Mouse (Mus musculus) liver, embryonic 14.5 days (tissue): ENCODE data around the gene Mob1a. TPM values are rescaled to one million over a fixed set of nuclear protein-coding genes. Genes with fewer than 3 reads are reported as not detected.
A peak's percentile ranks its signal among the peaks of the same experiment; 100 is the strongest.

Experiments used
- ATAC-seq: fragments of 200-750 bp; cut with Nextera tagmentation; 2 replicates; pipeline ENCODE4 v1.8.0; 2017; ENCODE audit warnings: moderate number of reproducible peaks, mild to moderate bottlenecking, moderate library complexity; ENCODE audit not compliant: insufficient read depth
- DNase-seq, 3 experiments: peaks; one replicate each; pipeline ENCODE4 v3.0.0-alpha.2; 2012 to 2013; ENCODE audit warnings: low read depth in 3 of 3, low spot score in 3 of 3
- H3K27ac ChIP-seq: fragments of 300-500 bp; sonication (generic); 2 replicates; pipeline ENCODE4 v1.5.1; 2014; ENCODE audit warnings: moderate library complexity, mild to moderate bottlenecking, control low read depth, inconsistent platforms
- H3K27me3 ChIP-seq: fragments of 300-500 bp; sonication (generic); 2 replicates; pipeline ENCODE4 v1.6.1; 2014; ENCODE audit warnings: mild to moderate bottlenecking, low read length, moderate library complexity; ENCODE audit not compliant: control insufficient read depth, insufficient read depth
- H3K36me3 ChIP-seq: fragments of 300-500 bp; sonication (generic); replicated peaks from 2 replicates; pipeline ENCODE4 v1.6.1; 2014; ENCODE audit warnings: low read depth; ENCODE audit not compliant: control insufficient read depth, insufficient read depth
- H3K4me1 ChIP-seq, 2 experiments: fragments of 200-500 bp in 1 of 2; fragments of 300-500 bp in 1 of 2; sonication (generic) in 1 of 2; replicated peaks; 2 replicates each; pipeline ENCODE4 v1.6.1; 2012 to 2014; ENCODE audit warnings: antibody characterized with exemption in 1 of 2, inconsistent platforms in 1 of 2, low read length in 1 of 2; ENCODE audit not compliant: control insufficient read depth in 2 of 2, insufficient read depth in 2 of 2
- H3K4me2 ChIP-seq: fragments of 300-500 bp; sonication (generic); 2 replicates; pipeline ENCODE4 v1.6.1; 2014; ENCODE audit warnings: low read depth, mild to moderate bottlenecking, control low read depth, moderate library complexity
- H3K4me3 ChIP-seq, 2 experiments: fragments of 200-500 bp in 1 of 2; fragments of 300-500 bp in 1 of 2; sonication (generic) in 1 of 2; 2 replicates each; pipeline ENCODE4 v1.5.1; 2012 to 2014; ENCODE audit warnings: low read depth in 2 of 2, low read length in 2 of 2, mild to moderate bottlenecking in 2 of 2, control low read depth in 1 of 2, inconsistent platforms in 1 of 2, moderate library complexity in 1 of 2; ENCODE audit not compliant: insufficient read depth in 1 of 2
- H3K9ac ChIP-seq: fragments of 300-500 bp; sonication (generic); replicated peaks from 2 replicates; pipeline ENCODE4 v1.6.1; 2014; ENCODE audit warnings: mild to moderate bottlenecking, control low read depth, moderate library complexity
- H3K9me3 ChIP-seq: fragments of 300-500 bp; sonication (generic); 2 replicates; pipeline ENCODE4 v1.6.1; 2016; ENCODE audit warnings: low read length, mixed read lengths; ENCODE audit not compliant: control insufficient read depth
- CTCF ChIP-seq: IDR thresholded peaks from 2 replicates; pipeline ENCODE4 v1.5.1; 2016; ENCODE audit warnings: antibody characterized with exemption, low read depth, control low read depth
- EP300 ChIP-seq: IDR thresholded peaks from 2 replicates; pipeline ENCODE4 v1.6.1; 2016; ENCODE audit warnings: antibody characterized with exemption, low read depth
- WGBS: fragments of 180-500 bp; shearing (Covaris S2); extraction: QIAGEN DNeasy Blood & Tissue Kit; methylation state at CpG from one replicate; pipeline ENCODE4 v1.1.7; 2014; ENCODE audit not compliant: insufficient replicate concordance; 5-methylcytosine and 5-hydroxymethylcytosine counted together
- polyA plus RNA-seq, 2 experiments: library from polyadenylated mRNA; depleted of rRNA in 1 of 2; stranded (reverse) in 1 of 2; unstranded in 1 of 2; fragments of >200 nt; fragmentation: Nextera tagmentation in 1 of 2; extraction: Ambion mirVana in 1 of 2; gene quantifications; 2 replicates each; pipeline versions ENCODE4 v1.2.1 to v1.2.3; 2012 to 2014

Gene Mob1a
- polyA plus RNA-seq, 2 experiments, result 25.2 to 39.4 TPM

DNA sequence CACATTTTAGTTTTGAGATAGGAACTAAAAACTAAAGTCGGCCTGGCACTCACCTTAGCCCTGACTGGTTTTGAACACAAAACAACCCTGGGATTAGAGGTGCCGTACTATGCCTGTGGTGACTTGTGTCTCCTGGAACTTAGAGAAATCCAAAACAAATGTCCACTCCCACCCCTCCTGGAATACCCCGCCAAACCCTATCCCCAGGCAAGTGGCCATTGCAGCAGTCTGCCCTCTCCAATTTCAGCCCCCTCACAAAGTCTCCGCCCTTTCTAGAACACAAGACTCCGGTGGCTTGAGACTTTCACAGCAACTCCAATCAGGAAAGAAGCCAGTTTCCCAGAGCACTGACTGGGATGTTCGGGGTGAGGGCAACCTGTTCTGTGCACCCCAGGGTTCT lies 23.1 kb downstream of the Mob1a start, which contains the start of gene Bola3:
TSS of gene Bola3 (plus strand) at position 275 of the 400 bp plus-strand sequence.
- Histone ChIP-seq H3K27ac (peak within 1 kb of the TSS; percentile 95), H3K9ac (peak within 1 kb of the TSS; percentile 99), H3K4me2 (peak within 1 kb of the TSS; percentile 89), H3K27me3 (no peaks in the 10 kb centered on the region), H3K36me3 (peaks cover 13% of the 10 kb centered on the region), H3K4me1 (peaks cover 30 to 40% of the 10 kb centered on the region in 2 experiments), H3K9me3 (no peaks in the 10 kb centered on the region), H3K4me3 (peak within 1 kb of the TSS; percentile 81 to 95)
- DNase-seq, result no peak
- 41% methylated on average over 6 of the region's 6 CpGs for WGBS
- no peak for ATAC-seq
- TF ChIP-seq EP300 (no peak), CTCF (no peak)

DNA sequence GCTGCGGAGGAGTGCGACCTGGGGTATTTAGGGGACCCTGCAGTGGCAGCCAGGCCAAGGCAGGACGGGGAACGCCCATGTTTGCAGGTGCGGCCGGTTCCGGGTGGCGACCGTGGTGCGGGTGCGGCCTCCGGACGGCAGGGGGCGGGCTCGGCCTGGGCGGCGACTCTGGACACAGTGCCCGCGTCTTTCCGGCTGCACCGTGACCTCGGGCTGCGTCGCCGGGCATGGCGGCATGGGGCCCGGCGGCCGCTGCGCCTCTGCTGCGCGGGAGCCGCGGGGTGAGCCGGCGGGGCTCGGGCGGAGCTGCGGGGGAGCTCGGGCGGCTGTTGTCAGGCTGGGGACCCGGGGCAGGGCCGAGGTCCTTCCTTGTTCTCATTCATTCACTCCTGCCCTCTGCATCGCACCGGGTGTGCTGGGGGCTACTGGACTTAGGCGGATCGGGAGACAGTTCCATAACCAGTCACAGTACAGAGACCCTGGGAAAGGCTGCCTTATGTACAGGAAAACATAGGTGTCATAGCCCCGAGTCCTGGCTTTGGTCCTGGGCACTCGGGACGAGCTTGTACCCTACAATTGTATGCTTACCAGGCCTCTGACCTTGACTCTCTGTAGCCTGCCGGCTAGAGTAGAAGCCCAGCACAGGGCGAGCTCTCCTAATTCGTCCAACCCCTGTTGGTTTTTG lies 23.6 kb downstream of the Mob1a start:
- H3K4me1 ChIP-seq, result peaks cover 30 to 40% of the 10 kb centered on the region in 2 experiments
- TF ChIP-seq CTCF, result peak; percentile 81
- no peak for TF ChIP-seq EP300

DNA sequence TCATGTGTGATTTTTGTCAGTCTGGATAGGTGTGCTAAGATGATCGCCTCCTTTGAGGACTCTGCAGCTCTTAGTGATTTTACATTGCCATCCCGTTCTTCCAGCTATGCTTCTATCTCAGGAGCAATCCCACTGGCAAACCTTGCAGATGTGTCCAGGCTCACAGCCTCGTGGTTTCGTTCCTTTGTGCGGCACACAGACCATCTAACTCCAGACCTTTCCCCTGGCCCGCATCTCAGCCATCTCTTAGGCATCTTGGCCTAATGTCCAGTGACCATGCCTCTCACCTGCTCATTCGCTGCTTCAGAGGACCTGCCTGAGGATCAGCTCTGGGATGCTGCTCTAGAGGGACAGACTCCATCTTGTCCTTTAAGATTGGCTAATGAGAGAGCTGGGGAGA lies 24.4 kb downstream of the Mob1a start:
- TF ChIP-seq CTCF, result no peak
- TF ChIP-seq EP300, result no peak
- Histone ChIP-seq H3K36me3 (peaks cover 26% of the 10 kb centered on the region), H3K4me1 (peaks cover 30 to 40% of the 10 kb centered on the region in 2 experiments), H3K27ac (peak overlapping the region; percentile 95), H3K9ac (peak overlapping the region; percentile 99), H3K4me3 (peak overlapping the region; percentile 81 to 95), H3K27me3 (no peaks in the 10 kb centered on the region), H3K4me2 (peak overlapping the region; percentile 89), H3K9me3 (no peaks in the 10 kb centered on the region)
- 68% methylated on average over 7 of the region's 7 CpGs for WGBS
- DNase-seq (no peak), ATAC-seq (no peak)

More for the DNA sequence above, 23.6 kb downstream of the Mob1a start:
- peak; percentile 72 to 77 (median 75) for DNase-seq
- ATAC-seq, result peak; percentile 78
- Histone ChIP-seq H3K4me2 (peak overlapping the region; percentile 89), H3K9ac (peak overlapping the region; percentile 99), H3K27me3 (no peaks in the 10 kb centered on the region), H3K9me3 (no peaks in the 10 kb centered on the region), H3K27ac (peak overlapping the region; percentile 95), H3K36me3 (peaks cover 19% of the 10 kb centered on the region), H3K4me3 (peak overlapping the region; percentile 81 to 95)
- WGBS, result under 1% methylated on average over 50 of the region's 53 CpGs

GRCm38 (mm10) chr6:83350851-83351405 lies 25.1 kb downstream of the Mob1a start:
- H3K36me3 ChIP-seq, result peaks cover 34% of the 10 kb centered on the region
- no peak for ATAC-seq
- DNase-seq, result no peak
- peak overlapping the region; percentile 81 to 95 for H3K4me3 ChIP-seq
- H3K27ac ChIP-seq, result peak overlapping the region; percentile 95
- peak overlapping the region; percentile 99 for H3K9ac ChIP-seq
- no peaks in the 10 kb centered on the region for H3K27me3 ChIP-seq
- peak overlapping the region; percentile 89 for H3K4me2 ChIP-seq
- 65% methylated on average over 16 of the region's 16 CpGs for WGBS
- no peaks in the 10 kb centered on the region for H3K9me3 ChIP-seq
- peaks cover 30 to 40% of the 10 kb centered on the region in 2 experiments for H3K4me1 ChIP-seq
- TF ChIP-seq EP300 (no peak), CTCF (0 out of 2 replicates have a peak, but pooled peaks have one; percentile 6)

DNA sequence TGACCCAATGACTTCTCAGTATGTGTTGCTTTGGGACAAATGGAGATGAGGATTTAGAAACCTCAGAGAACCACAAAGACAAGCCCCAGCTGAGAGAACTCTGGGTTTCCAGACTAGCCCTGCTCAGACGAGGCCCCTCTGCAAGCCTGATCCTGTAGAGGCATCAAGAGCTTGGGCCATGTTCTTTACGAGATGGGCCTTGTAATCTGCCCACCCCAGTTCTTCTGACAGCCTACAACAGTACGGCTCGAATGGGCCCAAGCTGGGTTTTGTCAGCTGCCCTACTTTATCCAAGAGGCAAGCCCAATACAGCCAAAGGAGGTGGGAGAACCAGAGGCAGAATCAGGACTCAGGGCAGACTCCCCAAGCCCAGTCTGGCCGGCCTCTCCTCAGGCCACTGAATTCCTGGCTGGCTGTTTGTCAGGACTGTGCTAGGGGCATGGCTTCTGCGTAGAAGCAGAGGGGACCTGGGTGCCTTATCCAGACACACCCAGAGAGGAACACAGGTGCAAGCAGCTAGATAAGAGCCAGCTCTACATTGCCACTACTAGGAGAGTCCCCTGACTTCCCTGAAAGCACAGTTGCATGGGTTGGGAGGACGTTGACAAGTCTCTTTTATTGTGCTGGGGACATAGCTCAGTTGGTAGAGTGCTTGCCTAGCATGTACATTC lies 25.8 kb downstream of the Mob1a start:
- Histone ChIP-seq H3K4me1 (peaks cover 34 to 40% of the 10 kb centered on the region in 2 experiments), H3K9me3 (no peaks in the 10 kb centered on the region)

More for the DNA sequence above, 25.8 kb downstream of the Mob1a start:
- Histone ChIP-seq H3K9ac (peak overlapping the region; percentile 99), H3K36me3 (peaks cover 34% of the 10 kb centered on the region), H3K27me3 (no peaks in the 10 kb centered on the region), H3K4me2 (peak overlapping the region; percentile 89), H3K27ac (peak overlapping the region; percentile 95), H3K4me3 (peak overlapping the region; percentile 56 to 81)
- 12% methylated on average over 7 of the region's 7 CpGs for WGBS
- no peak for TF ChIP-seq CTCF
- peak; percentile 95 for TF ChIP-seq EP300
- ATAC-seq (peak; percentile 92), DNase-seq (peak; percentile 94 to 95 (median 95))
